Mouse (Mus musculus) MEL (cell line): Measurements from ENCODE around the gene Rabgap1l.

Experiments
- CTCF ChIP-seq, 3 experiments: IDR thresholded peaks in 2 of 3; conservative IDR thresholded peaks in 1 of 3; 2 replicates each; pipeline ENCODE4 v1.5.1; 2011 to 2012; ENCODE audit warnings: low read length in 3 of 3, low read depth in 2 of 3, mild to moderate bottlenecking in 2 of 3, improper control_type of control experiment in 1 of 3, inconsistent platforms in 1 of 3, mixed read lengths in 1 of 3, moderate library complexity in 1 of 3; ENCODE audit not compliant: control insufficient read depth in 1 of 3, insufficient read depth in 1 of 3, poor library complexity in 1 of 3, severe bottlenecking in 1 of 3
- EP300 ChIP-seq, 2 experiments: IDR thresholded peaks; 2 replicates each; pipeline ENCODE4 v1.6.1; 2011; ENCODE audit warnings: improper control_type of control experiment in 2 of 2, low read length in 2 of 2, low read depth in 1 of 2, mild to moderate bottlenecking in 1 of 2
- HCFC1 ChIP-seq: IDR thresholded peaks from 2 replicates; pipeline ENCODE4 v1.6.1; 2012; ENCODE audit warnings: low read depth, mild to moderate bottlenecking, inconsistent platforms, low read length, improper control_type of control experiment, moderate library complexity
- POLR2A ChIP-seq, 2 experiments: IDR thresholded peaks; 2 replicates each; pipeline ENCODE4 v1.6.1; 2011 to 2012; ENCODE audit warnings: low read length in 2 of 2, mild to moderate bottlenecking in 2 of 2, control low read depth in 1 of 2, improper control_type of control experiment in 1 of 2, low read depth in 1 of 2, moderate library complexity in 1 of 2; ENCODE audit not compliant: control insufficient read depth in 1 of 2, insufficient read depth in 1 of 2, poor library complexity in 1 of 2
- ZKSCAN1 ChIP-seq: IDR thresholded peaks from 2 replicates; pipeline ENCODE4 v1.6.1; 2012; ENCODE audit warnings: low read depth, mild to moderate bottlenecking, inconsistent platforms, low read length, improper control_type of control experiment, moderate library complexity

DNA sequence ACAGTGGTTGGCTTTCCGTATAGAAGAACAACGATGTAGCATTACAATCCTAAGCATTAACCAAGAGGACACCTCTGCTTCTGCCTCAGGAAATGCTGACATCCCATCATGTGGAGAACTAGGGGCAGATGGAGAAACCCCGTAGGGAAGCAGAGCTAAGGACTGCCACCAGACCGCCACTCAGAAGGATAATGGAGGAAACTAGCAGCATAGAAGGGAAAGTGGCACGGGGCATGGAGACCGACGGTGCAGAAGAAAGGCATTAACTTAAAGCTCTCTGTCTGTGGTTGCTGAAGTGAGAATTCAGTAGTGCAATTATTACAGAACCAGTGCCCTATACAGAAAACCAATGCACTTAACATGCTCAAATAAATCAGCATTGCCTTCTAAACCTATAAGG is 308.0 kb downstream of the Rabgap1l start:
- TF ChIP-seq HCFC1 (no peak), EP300 (IDR thresholded peaks at IDR 0.05; ENCODE audit: low read depth in 1 of 2, low read length in 2 of 2) (no peak), ZKSCAN1 (no peak), POLR2A (IDR thresholded peaks at IDR 0.05; ENCODE audit: control insufficient read depth in 1 of 2, insufficient read depth in 1 of 2, low read depth in 1 of 2, low read length in 2 of 2, poor library complexity in 1 of 2) (no peak), CTCF (IDR thresholded peaks at IDR 0.05 in 2 of 3, conservative IDR thresholded peaks at IDR 0.05 in 1 of 3; ENCODE audit: control insufficient read depth in 1 of 3, insufficient read depth in 1 of 3, low read depth in 2 of 3, low read length in 3 of 3, poor library complexity in 1 of 3, severe bottlenecking in 1 of 3) (no peak)
